Mouse (Mus musculus) neutrophil, adult 65 days (primary cell): ENCODE measurements around the gene Tmem236. TPM values are rescaled to one million over a fixed set of nuclear protein-coding genes. Genes with fewer than 3 reads are reported as not detected.

Source experiments
- total RNA-seq: library from RNA; stranded (reverse); gene quantifications from 2 replicates; pipeline ENCODE4 v1.2.4, GENCODE M21; 2023

The Tmem236 gene
- 0.11 TPM in 1 of 2 replicates, not detected in the other for total RNA-seq

DNA sequence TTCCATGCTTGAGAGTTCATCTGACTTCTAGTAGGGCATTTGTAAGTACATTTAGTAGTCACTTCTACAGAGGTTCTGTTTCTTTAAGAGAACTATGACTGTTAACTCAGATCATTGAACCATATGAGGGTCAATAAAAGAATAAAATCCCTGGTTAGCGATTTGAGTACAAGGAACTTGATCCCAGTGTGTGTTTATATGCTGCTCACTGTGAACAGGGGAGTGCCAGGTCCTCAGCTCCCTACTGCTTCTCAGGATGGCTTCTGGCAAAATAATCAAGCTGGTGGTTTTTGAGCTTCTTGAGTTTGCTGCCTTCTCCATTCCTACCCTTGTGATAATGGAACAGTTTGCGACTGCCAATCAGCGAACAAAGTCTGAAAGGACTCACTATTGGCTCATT, at the start of gene Tmem236:
Gene Tmem236 (plus strand): TSS at position 190 of the 400 bp plus-strand sequence.

DNA sequence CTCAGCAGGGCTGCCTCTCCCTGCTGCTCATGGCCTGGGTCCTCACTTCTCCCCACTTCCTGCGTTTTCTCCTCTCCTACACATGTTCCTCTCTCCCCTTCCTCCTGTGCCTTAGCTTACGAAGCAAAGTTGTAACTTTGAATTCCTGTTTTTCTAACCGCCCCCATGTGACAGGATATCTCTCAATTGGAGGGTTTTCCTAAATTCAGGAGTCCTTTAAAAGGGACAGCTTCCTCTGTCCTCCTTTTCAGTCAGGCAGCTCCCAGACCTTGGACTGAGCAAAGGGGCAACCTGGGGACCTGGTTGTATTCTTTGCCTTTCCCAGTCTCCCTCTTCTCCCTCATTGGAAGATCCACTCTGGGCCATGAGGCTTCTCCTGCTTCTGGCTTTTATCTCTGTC, 54.8 kb downstream of the Tmem236 start, which contains the start of gene Mrc1:
Gene Mrc1 (plus strand): TSS at position 244 of the 400 bp plus-strand sequence.

Other genes with a start within 250 kb of the Tmem236 start
- gene Hacd1, start 118.4 kb upstream of the Tmem236 start, total RNA-seq = 3.3 and 4.5 TPM in 2 replicates
- gene Stam, start 100.4 kb upstream of the Tmem236 start, total RNA-seq = 26.1 and 29.5 TPM in 2 replicates
- 3.4 and 5.6 TPM in 2 replicates for gene Mrc1, start 54.9 kb downstream of the Tmem236 start, total RNA-seq
- gene Slc39a12, start 213.8 kb downstream of the Tmem236 start, total RNA-seq = not detected in 2 replicates